Mouse (Mus musculus): ENCODE measurements at regions not wholly inside any gene's neighbourhood (a gene's known extent, or its start where the extent isn't known, plus 50 kb on each side); places are given as distances from the start of the nearest gene placed in this dataset.

DNA sequence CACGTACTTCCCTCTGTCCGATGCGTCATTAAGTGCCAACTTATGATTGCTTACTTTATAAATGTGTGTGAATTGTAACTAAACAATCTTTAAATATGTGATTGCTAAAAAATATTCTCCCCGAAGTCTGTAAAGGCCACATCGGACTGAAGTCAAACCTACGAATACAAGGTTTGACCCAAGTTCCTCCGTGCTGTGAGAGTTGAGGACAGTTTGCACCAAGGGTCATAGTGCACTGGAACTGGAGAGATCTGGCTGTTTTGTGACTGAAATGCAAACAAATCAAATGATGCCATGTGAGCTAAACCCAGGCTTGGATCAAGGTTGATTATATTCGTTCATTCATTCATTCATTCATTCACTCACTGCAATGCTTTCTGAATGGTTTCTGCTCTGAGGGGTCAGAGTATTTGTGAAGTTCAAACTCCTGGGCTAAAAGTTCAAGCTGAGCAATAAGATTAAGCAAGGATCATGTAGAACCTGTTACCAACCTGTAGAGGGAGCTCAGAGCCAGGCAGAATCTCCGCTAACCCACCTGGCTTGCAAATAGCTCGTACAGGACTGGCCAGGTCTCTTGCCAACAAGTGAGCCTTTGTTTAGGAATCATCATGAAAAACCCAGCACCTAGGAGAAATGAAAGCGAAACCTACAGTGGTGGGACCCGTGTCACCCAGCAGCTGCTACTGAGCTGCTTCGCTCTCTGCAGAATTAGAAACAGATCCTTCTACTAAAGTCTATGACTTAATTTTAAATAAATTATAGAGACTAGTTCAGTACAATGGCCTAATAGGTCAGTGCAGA, 67.9 kb upstream of the Serbp1 start:
- TF ChIP-seq CTCF (IDR thresholded peaks at IDR 0.05; ENCODE audit: low read depth, low read length) (peak; percentile 76), POLR2A (IDR thresholded peaks at IDR 0.05; ENCODE audit: insufficient read depth, low read length) (no peak)

Measured in ES-Bruce4 (cell line).